Mouse (Mus musculus): ENCODE measurements at regions not wholly inside any gene's neighbourhood (a gene's known extent, or its start where the extent isn't known, plus 50 kb on each side); places are given as distances from the start of the nearest gene placed in this dataset.

DNA sequence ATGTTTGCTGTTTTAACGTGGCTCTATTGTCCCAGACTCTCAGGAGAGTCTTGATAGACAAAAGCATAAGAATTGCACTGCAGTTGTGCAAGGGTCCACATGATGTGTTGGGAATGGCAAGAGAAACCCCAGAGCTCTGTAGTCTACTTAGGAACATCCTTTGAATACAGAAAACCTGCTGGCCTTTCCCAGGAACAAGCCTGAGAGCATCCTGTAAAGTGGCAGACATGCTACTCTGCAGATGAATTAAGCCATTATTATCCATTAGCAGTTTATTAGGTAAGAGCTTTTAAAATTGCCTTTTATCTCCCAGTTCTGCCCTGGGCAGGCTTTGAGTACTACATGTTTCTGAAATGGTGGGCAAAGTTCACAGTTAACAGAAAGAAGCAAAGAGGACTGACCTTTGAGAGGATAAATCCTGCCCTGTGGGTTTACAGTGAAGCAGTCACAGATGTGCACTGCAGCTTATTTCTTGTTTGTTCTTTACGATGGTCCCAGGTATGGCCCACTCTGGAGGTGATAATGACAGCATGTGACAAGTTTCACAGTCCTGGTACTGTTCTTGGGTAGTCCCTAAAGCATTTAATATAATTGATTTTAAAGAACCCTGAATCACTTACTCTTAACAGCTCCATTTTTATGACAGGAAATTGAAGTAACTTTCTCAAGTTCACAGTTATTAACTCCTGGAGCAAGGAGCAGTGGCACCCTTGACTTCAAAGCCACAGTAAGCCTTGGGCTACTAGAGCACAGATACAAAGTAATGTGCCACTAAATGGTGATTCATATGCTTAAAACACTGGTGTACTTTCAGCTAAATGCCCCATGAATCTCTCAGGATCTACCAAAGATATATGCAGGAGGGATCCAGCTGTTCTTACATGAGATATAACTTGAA lies 386.6 kb upstream of the Slc5a7 start:
- H3K4me3 ChIP-seq (ENCODE audit: low read depth, low read length) = no peak overlapping the region
- no peak overlapping the region for H3K4me2 ChIP-seq (ENCODE audit: low read depth, severe bottlenecking)
- 21% methylated on average over 2 of the region's 2 CpGs for WGBS
- no peaks in the 10 kb centered on the region for H3K4me1 ChIP-seq (ENCODE audit: control insufficient read depth, insufficient read depth, low read length)
- no peak overlapping the region for H3K9ac ChIP-seq (ENCODE audit: low read length)
- no peak overlapping the region for H3K27ac ChIP-seq (replicated peaks; ENCODE audit: low read depth, low read length)
- no peaks in the 10 kb centered on the region for H3K9me3 ChIP-seq (ENCODE audit: control insufficient read depth, low read length)
- 0 out of 2 replicates have a peak, but pooled peaks cover 2% of the 10 kb centered on the region for H3K27me3 ChIP-seq (ENCODE audit: control insufficient read depth, insufficient read depth, low read length)
- ATAC-seq (ENCODE audit: insufficient number of reproducible peaks, low FRiP score, low TSS enrichment, low read depth) = peak; percentile 78
- H3K36me3 ChIP-seq (ENCODE audit: control insufficient read depth, insufficient read depth, low read length) = no peaks in the 10 kb centered on the region
- peak; percentile 44 for DNase-seq (ENCODE audit: low spot score)

DNA sequence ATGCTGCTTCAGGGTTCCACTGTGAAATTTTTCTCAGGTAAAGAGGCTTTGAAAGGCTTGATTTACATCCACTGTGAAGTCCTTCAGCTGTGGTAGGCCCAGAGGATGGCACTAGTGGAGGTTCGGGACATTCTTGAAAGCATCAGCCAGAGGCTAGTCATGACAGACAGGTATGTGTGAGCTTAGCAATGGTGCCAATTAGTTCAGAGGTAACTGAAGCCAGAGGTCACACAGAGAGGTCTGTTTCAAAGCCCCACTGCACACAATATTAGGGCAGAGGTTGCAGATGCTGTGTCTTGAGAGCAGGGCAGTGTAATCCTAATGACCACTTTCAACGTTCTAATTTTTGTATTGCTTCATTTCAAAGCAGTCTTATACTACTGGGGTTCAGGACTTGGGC lies 379.3 kb upstream of the Slc5a7 start:
- no peaks in the 10 kb centered on the region for H3K27me3 ChIP-seq (ENCODE audit: control insufficient read depth, insufficient read depth, low read length)
- H3K36me3 ChIP-seq (ENCODE audit: control insufficient read depth, insufficient read depth, low read length) = no peaks in the 10 kb centered on the region
- H3K4me1 ChIP-seq (ENCODE audit: control insufficient read depth, insufficient read depth, low read length) = no peaks in the 10 kb centered on the region
- WGBS = 41% methylated on average over 2 of the region's 2 CpGs
- H3K27ac ChIP-seq (replicated peaks; ENCODE audit: low read depth, low read length) = no peak overlapping the region
- no peak overlapping the region for H3K9ac ChIP-seq (ENCODE audit: low read length)
- H3K9me3 ChIP-seq (ENCODE audit: control insufficient read depth, low read length) = no peaks in the 10 kb centered on the region
- H3K4me2 ChIP-seq (ENCODE audit: low read depth, severe bottlenecking) = no peak overlapping the region
- ATAC-seq (ENCODE audit: insufficient number of reproducible peaks, low FRiP score, low TSS enrichment, low read depth) = no peak
- DNase-seq (ENCODE audit: low spot score) = no peak
- H3K4me3 ChIP-seq (ENCODE audit: low read depth, low read length) = no peak overlapping the region

DNA sequence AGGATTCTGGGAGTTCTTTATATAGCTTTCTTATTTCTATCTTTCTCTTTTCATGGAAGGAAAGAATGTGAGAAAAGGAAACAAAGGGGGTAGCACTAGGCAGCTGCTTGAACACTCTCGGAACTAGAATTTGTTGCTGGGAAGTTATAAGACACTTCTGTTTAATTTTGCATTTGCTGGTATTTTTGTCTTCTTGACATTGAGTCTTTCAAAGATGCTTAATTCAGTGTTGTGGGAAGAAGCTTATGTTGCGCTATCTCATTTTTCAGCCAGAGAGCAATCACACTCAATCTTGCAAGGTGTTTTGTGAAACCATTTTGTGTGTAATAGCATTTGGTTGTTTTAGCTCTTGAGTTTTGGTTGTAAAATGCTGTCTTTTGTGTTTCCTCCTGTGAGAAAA lies 370.7 kb upstream of the Slc5a7 start:
- DNase-seq (ENCODE audit: low spot score) (no peak), ATAC-seq (ENCODE audit: insufficient number of reproducible peaks, low FRiP score, low TSS enrichment, low read depth) (no peak)
- WGBS = 90% methylated on average over 2 of the region's 2 CpGs
- Histone ChIP-seq H3K27me3 (ENCODE audit: control insufficient read depth, insufficient read depth, low read length) (no peaks in the 10 kb centered on the region), H3K36me3 (ENCODE audit: control insufficient read depth, insufficient read depth, low read length) (no peaks in the 10 kb centered on the region), H3K4me1 (ENCODE audit: control insufficient read depth, insufficient read depth, low read length) (no peaks in the 10 kb centered on the region), H3K4me2 (ENCODE audit: low read depth, severe bottlenecking) (no peak overlapping the region), H3K9me3 (ENCODE audit: control insufficient read depth, low read length) (no peaks in the 10 kb centered on the region), H3K27ac (replicated peaks; ENCODE audit: low read depth, low read length) (no peak overlapping the region), H3K4me3 (ENCODE audit: low read depth, low read length) (no peak overlapping the region), H3K9ac (ENCODE audit: low read length) (no peak overlapping the region)

DNA sequence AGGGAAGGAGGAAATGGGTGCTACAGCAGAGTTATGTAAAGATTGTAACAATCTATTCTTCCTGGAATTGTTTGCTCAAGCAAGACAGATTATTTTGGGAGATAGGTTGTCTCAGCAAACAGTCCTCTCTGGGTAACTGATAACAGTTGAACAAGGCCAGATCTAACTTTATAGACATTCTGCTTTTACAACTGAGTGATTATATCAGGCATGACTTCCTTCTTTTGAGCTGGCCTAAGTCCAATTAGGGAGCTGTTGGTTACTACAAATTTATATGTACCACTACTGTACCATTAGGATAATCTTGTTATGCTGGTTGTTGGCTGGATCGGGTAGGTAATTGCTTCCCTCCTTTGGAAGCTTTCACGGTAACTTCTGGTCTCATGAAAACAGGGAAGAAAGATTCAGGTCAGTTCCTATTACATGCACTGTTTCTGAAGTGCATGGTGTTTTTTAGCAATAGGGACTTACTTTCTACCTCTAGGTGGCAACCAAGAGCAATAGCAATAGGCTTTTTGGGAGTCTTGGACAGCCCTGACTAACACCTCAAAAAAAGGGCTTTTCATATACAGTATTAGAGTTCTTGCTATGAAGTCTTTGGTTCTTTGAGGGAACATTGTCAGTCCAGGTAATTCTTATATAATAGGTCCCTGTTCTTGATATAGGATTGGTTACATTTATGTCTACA lies 363.9 kb upstream of the Slc5a7 start:
- H3K27ac ChIP-seq (replicated peaks; ENCODE audit: low read depth, low read length) = no peak overlapping the region
- H3K9ac ChIP-seq (ENCODE audit: low read length) = no peak overlapping the region
- DNase-seq (ENCODE audit: low spot score) (no peak), ATAC-seq (ENCODE audit: insufficient number of reproducible peaks, low FRiP score, low TSS enrichment, low read depth) (no peak)
- H3K36me3 ChIP-seq (ENCODE audit: control insufficient read depth, insufficient read depth, low read length) = no peaks in the 10 kb centered on the region
- no peaks in the 10 kb centered on the region for H3K27me3 ChIP-seq (ENCODE audit: control insufficient read depth, insufficient read depth, low read length)
- no peaks in the 10 kb centered on the region for H3K9me3 ChIP-seq (ENCODE audit: control insufficient read depth, low read length)
- no peaks in the 10 kb centered on the region for H3K4me1 ChIP-seq (ENCODE audit: control insufficient read depth, insufficient read depth, low read length)
- 55% methylated on average over 2 of the region's 2 CpGs for WGBS
- H3K4me3 ChIP-seq (ENCODE audit: low read depth, low read length) = no peak overlapping the region
- no peak overlapping the region for H3K4me2 ChIP-seq (ENCODE audit: low read depth, severe bottlenecking)

DNA sequence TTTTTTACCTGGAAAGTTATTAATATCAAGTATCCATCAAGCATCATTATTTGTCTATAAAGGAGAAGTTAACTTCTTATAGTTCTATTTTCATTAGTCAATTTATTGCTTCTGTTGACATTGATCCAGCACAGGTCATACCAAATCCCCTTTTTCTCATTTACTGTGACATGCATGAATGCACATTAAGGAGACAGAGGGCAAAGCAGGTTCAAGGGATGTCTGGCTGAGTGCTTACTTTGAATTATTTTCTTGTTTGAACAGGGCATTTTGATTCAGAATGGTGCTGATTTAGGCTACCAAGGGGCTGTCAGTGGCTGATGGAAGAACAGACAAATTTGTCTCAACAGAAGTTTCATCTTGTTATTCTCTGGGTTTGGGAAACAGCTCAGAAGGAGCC lies 357.7 kb upstream of the Slc5a7 start:
- Histone ChIP-seq H3K36me3 (ENCODE audit: control insufficient read depth, insufficient read depth, low read length) (no peaks in the 10 kb centered on the region), H3K9me3 (ENCODE audit: control insufficient read depth, low read length) (no peaks in the 10 kb centered on the region), H3K27me3 (ENCODE audit: control insufficient read depth, insufficient read depth, low read length) (no peaks in the 10 kb centered on the region), H3K4me1 (ENCODE audit: control insufficient read depth, insufficient read depth, low read length) (no peaks in the 10 kb centered on the region), H3K9ac (ENCODE audit: low read length) (no peak overlapping the region), H3K4me2 (ENCODE audit: low read depth, severe bottlenecking) (no peak overlapping the region), H3K4me3 (ENCODE audit: low read depth, low read length) (no peak overlapping the region), H3K27ac (replicated peaks; ENCODE audit: low read depth, low read length) (no peak overlapping the region)
- DNase-seq (ENCODE audit: low spot score) = no peak
- no peak for ATAC-seq (ENCODE audit: insufficient number of reproducible peaks, low FRiP score, low TSS enrichment, low read depth)

Measured in limb, embryonic 11.5 days (tissue).